ENCODE assay signal across 23 mouse cellular contexts in genomic region chr9:60478806-60479205, GRCm38 (mm10). TPM values are rescaled to one million over a fixed set of nuclear protein-coding genes. Genes with fewer than 3 reads are reported as not detected.
DNase-seq lines count a peak whose midpoint lies in the region; ATAC-seq and TF ChIP-seq lines count a peak whose summit lies in the region.
"Had no signal": no experiment of that assay in that cellular context is flagged by ENCODE, and none has a peak within 500 bp of the region (broad histone marks: within the 10 kb centered on the region; RNA-seq: fewer than 3 reads in every experiment).

No protein-coding gene starts in this region.

- no peak overlapping the region for H3K9ac ChIP-seq in heart, embryonic 11.5 days (ENCODE audit: low read depth, low read length)
- no peak overlapping the region for H3K9ac ChIP-seq in kidney, embryonic 16.5 days (replicated peaks; ENCODE audit: low read length)
- H3K9ac ChIP-seq in stomach, embryonic 14.5 days (replicated peaks; ENCODE audit: low read depth, low read length) = no peak overlapping the region
- no peak overlapping the region for H3K9ac ChIP-seq in stomach, postnatal 0 days (ENCODE audit: low read length)
- H3K9ac ChIP-seq: forebrain, embryonic 13.5 days; limb, embryonic 12.5 days; liver, embryonic 15.5 days had no signal

- no peak overlapping the region for H3K4me3 ChIP-seq in heart, embryonic 11.5 days (ENCODE audit: low read depth, low read length)
- no peak overlapping the region for H3K4me3 ChIP-seq in kidney, embryonic 16.5 days (ENCODE audit: low read length)
- H3K4me3 ChIP-seq in stomach, embryonic 14.5 days (ENCODE audit: low read depth, low read length) = no peak overlapping the region
- H3K4me3 ChIP-seq in stomach, postnatal 0 days (ENCODE audit: low read depth, low read length) = no peak overlapping the region
- H3K4me3 ChIP-seq: forebrain, embryonic 13.5 days; heart, adult 2 months; limb, embryonic 12.5 days; liver, embryonic 15.5 days had no signal

- TF ChIP-seq CTCF in stomach, postnatal 0 days (IDR thresholded peaks at IDR 0.05; ENCODE audit: low read depth) = no peak

- no peaks in the 10 kb centered on the region for H3K9me3 ChIP-seq in heart, embryonic 11.5 days (replicated peaks; ENCODE audit: control insufficient read depth, low read length)
- no peaks in the 10 kb centered on the region for H3K9me3 ChIP-seq in kidney, embryonic 16.5 days (ENCODE audit: low read length)
- H3K9me3 ChIP-seq in stomach, embryonic 14.5 days (ENCODE audit: control insufficient read depth, low read depth, low read length) = no peaks in the 10 kb centered on the region
- H3K9me3 ChIP-seq in stomach, postnatal 0 days (ENCODE audit: control insufficient read depth, low read length) = no peaks in the 10 kb centered on the region
- H3K9me3 ChIP-seq: forebrain, embryonic 13.5 days; limb, embryonic 12.5 days; liver, embryonic 15.5 days had no signal

- H3K4me1 ChIP-seq in heart, embryonic 11.5 days (ENCODE audit: control insufficient read depth, insufficient read depth, low read length) = peaks cover 11% of the 10 kb centered on the region
- peaks cover 12% of the 10 kb centered on the region for H3K4me1 ChIP-seq in kidney, embryonic 16.5 days (ENCODE audit: insufficient read depth, low read length)
- H3K4me1 ChIP-seq in stomach, embryonic 14.5 days (ENCODE audit: control insufficient read depth, insufficient read depth, low read length) = peaks cover 10% of the 10 kb centered on the region
- peaks cover 9% of the 10 kb centered on the region for H3K4me1 ChIP-seq in stomach, postnatal 0 days (replicated peaks; ENCODE audit: control insufficient read depth, insufficient read depth)

- no peak for ATAC-seq in heart, embryonic 11.5 days (replicated peaks; ENCODE audit: insufficient number of reproducible peaks, low FRiP score, low TSS enrichment)
- 0 out of 2 replicates have a peak, but pooled peaks have one; percentile 75 for ATAC-seq in kidney, embryonic 16.5 days (ENCODE audit: low FRiP score, low TSS enrichment)
- peak; percentile 54; the same call in 1 of the 2 replicates for ATAC-seq in stomach, embryonic 14.5 days (ENCODE audit: insufficient number of reproducible peaks, insufficient read depth, low FRiP score, low read depth)
- ATAC-seq in stomach, postnatal 0 days (ENCODE audit: low FRiP score, low TSS enrichment) = no peak
- ATAC-seq: forebrain, embryonic 13.5 days; hindbrain, embryonic 16.5 days had no signal

- TF ChIP-seq EP300 in stomach, postnatal 0 days (optimal IDR thresholded peaks at IDR 0.05) = no peak

- 68% methylated on average over 6 of the region's 6 CpGs for WGBS in heart, embryonic 11.5 days (ENCODE audit: insufficient replicate concordance)
- 46% methylated on average over 6 of the region's 6 CpGs for WGBS in kidney, embryonic 16.5 days
- WGBS in stomach, embryonic 14.5 days = 28% methylated on average over 6 of the region's 6 CpGs
- WGBS in stomach, postnatal 0 days = 38% methylated on average over 6 of the region's 6 CpGs

- H3K27ac ChIP-seq in heart, embryonic 11.5 days (ENCODE audit: low read depth, low read length) = 0 out of 2 replicates have a peak overlapping the region, but pooled peaks have one; percentile 35
- no peak overlapping the region for H3K27ac ChIP-seq in kidney, embryonic 16.5 days (ENCODE audit: low read length)
- no peak overlapping the region for H3K27ac ChIP-seq in stomach, embryonic 14.5 days (ENCODE audit: low read length)
- H3K27ac ChIP-seq in stomach, postnatal 0 days (replicated peaks) = no peak overlapping the region
- H3K27ac ChIP-seq: forebrain, embryonic 13.5 days; heart, adult 2 months; limb, embryonic 12.5 days; liver, embryonic 15.5 days had no signal

- no peak for DNase-seq in heart, postnatal 4 days
- DNase-seq in kidney, adult 11 months = no peak
- no peak for DNase-seq in stomach, postnatal 0 days (ENCODE audit: low spot score)
- no peak for DNase-seq in ovary, postnatal 36 days (ENCODE audit: low spot score)
- DNase-seq: adrenal gland, postnatal 36 days; cerebellum, adult 11-12 months; cerebellum, postnatal 25 days; embryo, embryonic 11 days; gastrocnemius, postnatal 10 days; heart, adult 2 months; heart, postnatal 36 days; kidney, adult 8-10 months; retina, postnatal 1 day; thymus, postnatal 4 days had no signal

- no peaks in the 10 kb centered on the region for H3K36me3 ChIP-seq in heart, embryonic 11.5 days (ENCODE audit: control insufficient read depth, insufficient read depth, low read length)
- no peaks in the 10 kb centered on the region for H3K36me3 ChIP-seq in kidney, embryonic 16.5 days (ENCODE audit: insufficient read depth, low read length)
- no peaks in the 10 kb centered on the region for H3K36me3 ChIP-seq in stomach, embryonic 14.5 days (ENCODE audit: control insufficient read depth, insufficient read depth, low read length)
- no peaks in the 10 kb centered on the region for H3K36me3 ChIP-seq in stomach, postnatal 0 days (ENCODE audit: control insufficient read depth, insufficient read depth, low read length)
- H3K36me3 ChIP-seq: limb, embryonic 12.5 days; liver, embryonic 15.5 days had no signal

- no peak overlapping the region for H3K4me2 ChIP-seq in heart, embryonic 11.5 days
- H3K4me2 ChIP-seq in kidney, embryonic 16.5 days (replicated peaks; ENCODE audit: low read depth, low read length) = no peak overlapping the region
- H3K4me2 ChIP-seq in stomach, embryonic 14.5 days (replicated peaks; ENCODE audit: low read depth, low read length) = no peak overlapping the region
- no peak overlapping the region for H3K4me2 ChIP-seq in stomach, postnatal 0 days (replicated peaks; ENCODE audit: low read depth)
- H3K4me2 ChIP-seq: forebrain, embryonic 13.5 days; limb, embryonic 12.5 days; midbrain, embryonic 11.5 days had no signal

- H3K27me3 ChIP-seq in heart, embryonic 11.5 days (ENCODE audit: control insufficient read depth, insufficient read depth, low read length) = no peaks in the 10 kb centered on the region
- no peaks in the 10 kb centered on the region for H3K27me3 ChIP-seq in kidney, embryonic 16.5 days (ENCODE audit: insufficient read depth, low read length)
- no peaks in the 10 kb centered on the region for H3K27me3 ChIP-seq in stomach, embryonic 14.5 days (ENCODE audit: control insufficient read depth, insufficient read depth, low read length)
- no peaks in the 10 kb centered on the region for H3K27me3 ChIP-seq in stomach, postnatal 0 days (ENCODE audit: control insufficient read depth, insufficient read depth, low read length)
- H3K27me3 ChIP-seq: CH12.LX; forebrain, embryonic 13.5 days had no signal

RNA-seq across cellular contexts. Expression of gene Thsd4, which starts 43.0 kb away (rescaled TPM):
- polyA plus RNA-seq in heart, embryonic 11.5 days (2014; fragmentation: Nextera tagmentation; extraction: Ambion mirVana) = 10.6 and 14.6 TPM in 2 replicates
- 10 to 100 TPM; 21.7 to 24.1 TPM for total RNA-seq in heart, postnatal 4 days (2021)
- polyA plus RNA-seq in kidney, embryonic 16.5 days (2015; fragmentation: Nextera tagmentation; extraction: Ambion mirVana) = 24.5 and 27.8 TPM in 2 replicates
- polyA plus RNA-seq in stomach, embryonic 14.5 days (2014; fragmentation: Nextera tagmentation; extraction: Ambion mirVana) = 25.8 and 27.2 TPM in 2 replicates
- polyA plus RNA-seq in stomach, postnatal 0 days (2015; fragmentation: Nextera tagmentation; extraction: Ambion mirVana) = 9.6 and 10.7 TPM in 2 replicates
- total RNA-seq: CH12.LX had no signal

Comparison
In these comparisons a context has a peak if more than half of its experiments do, and no peak if none do; other contexts are left out.
1. ATAC-seq: peak in kidney, embryonic 16.5 days (single experiment) and stomach, embryonic 14.5 days (single experiment); none in heart, embryonic 11.5 days (single experiment) and stomach, postnatal 0 days (single experiment).